Mouse (Mus musculus) ES-E14 (cell line): ENCODE measurements at regions not wholly inside any gene's neighbourhood (a gene's known extent, or its start where the extent isn't known, plus 50 kb on each side); places are given as distances from the start of the nearest gene placed in this dataset.

Experiments used
- CHD2 ChIP-seq: IDR thresholded peaks from 2 replicates; pipeline ENCODE4 v1.6.1; 2014; ENCODE audit warnings: mild to moderate bottlenecking, low read depth, low read length, inconsistent platforms
- HCFC1 ChIP-seq: IDR thresholded peaks from 2 replicates; pipeline ENCODE4 v1.6.1; 2012; ENCODE audit warnings: low read length, inconsistent platforms, borderline replicate concordance; ENCODE audit not compliant: insufficient read depth
- MAFK ChIP-seq: IDR thresholded peaks from 2 replicates; pipeline ENCODE4 v1.6.1; 2014; ENCODE audit warnings: mild to moderate bottlenecking, low read depth, low read length, inconsistent platforms; ENCODE audit not compliant: insufficient read depth
- ZC3H11A ChIP-seq: IDR thresholded peaks from 2 replicates; pipeline ENCODE4 v1.6.1; 2012; ENCODE audit warnings: low read depth, mild to moderate bottlenecking, inconsistent platforms, low read length, borderline replicate concordance
- ZNF384 ChIP-seq: IDR thresholded peaks from 2 replicates; pipeline ENCODE4 v1.6.1; 2012; ENCODE audit warnings: low read depth, low read length, inconsistent platforms

- TF ChIP-seq ZNF384: no peak
- TF ChIP-seq ZC3H11A: no peak
- TF ChIP-seq HCFC1: no peak
- no peak for TF ChIP-seq CHD2
- TF ChIP-seq MAFK: no peak
These were observed 135.7 kb upstream of the Tlr4 start for GRCm38 (mm10) chr4:66691598-66692220.
